Comparison of ENCODE assay signal across 29 mouse cellular contexts in genomic region chr3:133453896-133454295, GRCm38 (mm10).
DNase-seq lines count a peak whose midpoint lies in the region; ATAC-seq and TF ChIP-seq lines count a peak whose summit lies in the region.
"Had no signal": no experiment of that assay in that cellular context is flagged by ENCODE, and none has a peak within 500 bp of the region (broad histone marks: within the 10 kb centered on the region; RNA-seq: fewer than 3 reads in every experiment).

No protein-coding gene starts in this region.

- no peak for TF ChIP-seq CTCF in kidney, adult 2 months (conservative IDR thresholded peaks at IDR 0.05; ENCODE audit: insufficient read depth, insufficient read length, low read depth, low read length)

- H3K9me3 ChIP-seq in forebrain, embryonic 13.5 days (replicated peaks), result no peaks in the 10 kb centered on the region
- H3K9me3 ChIP-seq: embryonic facial prominence, embryonic 12.5 days; forebrain, embryonic 15.5 days; heart, embryonic 10.5 days; heart, embryonic 15.5 days; liver, embryonic 13.5 days; midbrain, embryonic 12.5 days; neural tube, embryonic 13.5 days had no signal

- no peak overlapping the region for H3K27ac ChIP-seq in kidney, adult 2 months (ENCODE audit: insufficient read depth, low read depth, low read length)
- no peak overlapping the region for H3K27ac ChIP-seq in forebrain, embryonic 13.5 days
- H3K27ac ChIP-seq: embryonic facial prominence, embryonic 12.5 days; forebrain, embryonic 15.5 days; heart, embryonic 10.5 days; heart, embryonic 15.5 days; liver, embryonic 13.5 days; midbrain, embryonic 12.5 days; neural tube, embryonic 13.5 days had no signal

- H3K27me3 ChIP-seq in kidney, adult 2 months (replicated peaks; ENCODE audit: control insufficient read depth, insufficient read depth, low read length), result no peaks in the 10 kb centered on the region
- H3K27me3 ChIP-seq in forebrain, embryonic 13.5 days, result no peaks in the 10 kb centered on the region
- H3K27me3 ChIP-seq: embryonic facial prominence, embryonic 12.5 days; forebrain, embryonic 15.5 days; heart, embryonic 15.5 days; liver, embryonic 13.5 days; megakaryocyte, embryonic 14.5 days; midbrain, embryonic 12.5 days; neural tube, embryonic 13.5 days had no signal

- no peaks in the 10 kb centered on the region for H3K36me3 ChIP-seq in kidney, adult 2 months (ENCODE audit: control insufficient read depth, insufficient read depth, low read length)
- no peaks in the 10 kb centered on the region for H3K36me3 ChIP-seq in forebrain, embryonic 13.5 days (ENCODE audit: poor library complexity, severe bottlenecking)
- H3K36me3 ChIP-seq: embryonic facial prominence, embryonic 12.5 days; forebrain, embryonic 15.5 days; heart, embryonic 10.5 days; heart, embryonic 15.5 days; liver, embryonic 13.5 days; midbrain, embryonic 12.5 days; neural tube, embryonic 13.5 days had no signal

- 71% methylated on average over 8 of the region's 8 CpGs for WGBS in kidney, adult 2 months
- 93% methylated on average over 8 of the region's 8 CpGs for WGBS in forebrain, embryonic 13.5 days

- DNase-seq in kidney, adult 2 months, result peak; percentile 28
- DNase-seq in kidney, adult 18-20 months, result no peak
- peak; percentile 24 for DNase-seq in ovary, postnatal 14 days (ENCODE audit: low spot score)
- DNase-seq in ovary, postnatal 36 days (ENCODE audit: low spot score), result no peak
- peak; percentile 23 for DNase-seq in embryo, embryonic 9.5 days (ENCODE audit: extremely low spot score)
- DNase-seq in natural killer cell, adult 2 months (ENCODE audit: low spot score in 2 of 2), result no peak
- DNase-seq: adrenal gland, postnatal 14 days; cerebellum, adult 11 months; cerebellum, adult 9-11 months; heart, adult 11 months; layer of hippocampus, postnatal 36 days; left cerebral cortex, postnatal 4 days; liver, embryonic 13.5 days; lung, adult 18-20 months; lung, postnatal 4 days; right cerebral cortex, adult 18-20 months; right cerebral cortex, postnatal 4 days had no signal

- H3K4me3 ChIP-seq in kidney, adult 2 months (ENCODE audit: insufficient read depth, low read depth, low read length), result no peak overlapping the region
- H3K4me3 ChIP-seq in forebrain, embryonic 13.5 days, result no peak overlapping the region
- H3K4me3 ChIP-seq: embryonic facial prominence, embryonic 12.5 days; forebrain, embryonic 15.5 days; heart, embryonic 10.5 days; heart, embryonic 15.5 days; liver, embryonic 13.5 days; megakaryocyte, embryonic 14.5 days; midbrain, embryonic 12.5 days; myocyte; neural tube, embryonic 13.5 days had no signal

- H3K4me2 ChIP-seq in forebrain, embryonic 13.5 days, result no peak overlapping the region
- H3K4me2 ChIP-seq: embryonic facial prominence, embryonic 12.5 days; forebrain, embryonic 15.5 days; heart, embryonic 15.5 days; liver, embryonic 13.5 days; midbrain, embryonic 12.5 days; neural tube, embryonic 13.5 days had no signal

- TF ChIP-seq POLR2A in kidney, adult 2 months (IDR thresholded peaks at IDR 0.05; ENCODE audit: low read depth, low read length), result no peak

- H3K4me1 ChIP-seq in kidney, adult 2 months (ENCODE audit: control insufficient read depth, insufficient read depth, low read length), result no peaks in the 10 kb centered on the region
- H3K4me1 ChIP-seq in forebrain, embryonic 13.5 days, result no peaks in the 10 kb centered on the region
- H3K4me1 ChIP-seq: embryonic facial prominence, embryonic 12.5 days; forebrain, embryonic 15.5 days; heart, embryonic 10.5 days; heart, embryonic 15.5 days; liver, embryonic 13.5 days; megakaryocyte, embryonic 14.5 days; midbrain, embryonic 12.5 days; neural tube, embryonic 13.5 days had no signal

- no peak overlapping the region for H3K9ac ChIP-seq in forebrain, embryonic 13.5 days
- H3K9ac ChIP-seq: embryonic facial prominence, embryonic 12.5 days; forebrain, embryonic 15.5 days; heart, embryonic 15.5 days; liver, embryonic 13.5 days; midbrain, embryonic 12.5 days; neural tube, embryonic 13.5 days had no signal

- ATAC-seq in forebrain, embryonic 13.5 days, result no peak
- ATAC-seq: CD4-positive, CD25-positive, alpha-beta regulatory T cell, adult 4 months; forebrain, embryonic 15.5 days; hindbrain, embryonic 16.5 days; lung, postnatal 0 days had no signal

Comparison
In these comparisons a context has a peak if more than half of its experiments do, and no peak if none do; other contexts are left out.
1. DNase-seq: peak in kidney, adult 2 months (single experiment), ovary, postnatal 14 days (single experiment) and embryo, embryonic 9.5 days (single experiment); none in kidney, adult 18-20 months (single experiment), ovary, postnatal 36 days (single experiment) and natural killer cell, adult 2 months (0 of 2).